Mouse (Mus musculus) spleen, postnatal 10 days (tissue): ENCODE data around the gene Yod1.

Experiments
- DNase-seq, 2 experiments: peaks; one replicate each; pipeline ENCODE4 v3.0.0; 2021 to 2022; ENCODE audit warnings: low spot score in 2 of 2

The Yod1 gene

GRCm38 (mm10) chr1:130770487-130770886 lies 53.4 kb downstream of the Yod1 start:
- no peak for DNase-seq

GRCm38 (mm10) chr1:130770981-130771494 lies 53.9 kb downstream of the Yod1 start:
- DNase-seq, result no peak
